Mouse (Mus musculus): ENCODE data around the gene Slc39a11. TPM values are rescaled to one million over a fixed set of nuclear protein-coding genes. Genes with fewer than 3 reads are reported as not detected.

Slc39a11 gene
- total and polyA plus RNA-seq, 3 experiments: 43.2 to 54.4 (median 51.0) TPM

GRCm38 (mm10) chr11:113539079-113539478 lies 110.8 kb downstream of the Slc39a11 start:
- no peaks in the 10 kb centered on the region for H3K79me2 ChIP-seq (replicated peaks; ENCODE audit: control insufficient read depth, extremely low read depth, insufficient read depth, poor library complexity, severe bottlenecking)
- no peaks in the 10 kb centered on the region for H3K27me3 ChIP-seq (replicated peaks)
- no peak for DNase-seq (ENCODE audit: extremely low read depth)
- no peak overlapping the region for H3K4me2 ChIP-seq (ENCODE audit: insufficient read depth, low read depth, poor library complexity, severe bottlenecking)
- dilution Hi-C loops (cut with MboI; ENCODE audit: extremely low pct_ligation_motif_present, extremely low pct_unique_long_range_greater_than_20kb, low sequenced_read_pairs) (no loop called here), in situ Hi-C loops (cut with MboI; ENCODE audit: low pct_ligation_motif_present, low pct_unique_long_range_greater_than_20kb, low sequenced_read_pairs) (no loop called here)
- H3K4me1 ChIP-seq (ENCODE audit: control insufficient read depth in 1 of 2, insufficient read depth in 2 of 2): peaks cover 3 to 32% of the 10 kb centered on the region in 2 experiments
- peaks cover 18% of the 10 kb centered on the region for H3K9me3 ChIP-seq (replicated peaks; ENCODE audit: low read length)
- H3K27ac ChIP-seq (ENCODE audit: insufficient read depth, low read depth): no peak overlapping the region
- no peak overlapping the region for H3K4me3 ChIP-seq (replicated peaks in 1 of 3; ENCODE audit: low read depth in 2 of 3, low read length in 2 of 3, poor library complexity in 1 of 3)
- H3K36me3 ChIP-seq (replicated peaks in 1 of 2; ENCODE audit: control insufficient read depth in 1 of 2, insufficient read depth in 1 of 2, low read length in 1 of 2): peaks cover 6 to 79% of the 10 kb centered on the region in 2 experiments
- TF ChIP-seq MAX (IDR thresholded peaks at IDR 0.05; ENCODE audit: low read length) (no peak), BHLHE40 (IDR thresholded peaks at IDR 0.05; ENCODE audit: low read depth, low read length) (no peak), RCOR1 (conservative IDR thresholded peaks at IDR 0.05; ENCODE audit: low read depth, low read length) (no peak), MAZ (IDR thresholded peaks at IDR 0.05; ENCODE audit: low read depth, low read length) (no peak), HCFC1 (IDR thresholded peaks at IDR 0.05; ENCODE audit: low read depth, low read length) (no peak), SMC3 (IDR thresholded peaks at IDR 0.05; ENCODE audit: low read depth, low read length) (no peak), ZMIZ1 (IDR thresholded peaks at IDR 0.05; ENCODE audit: low read depth, low read length) (no peak), MEF2A (IDR thresholded peaks at IDR 0.05; ENCODE audit: borderline replicate concordance, low read depth, low read length) (no peak), JUND (conservative IDR thresholded peaks at IDR 0.05; ENCODE audit: low read depth, low read length) (no peak), GABPA (IDR thresholded peaks at IDR 0.05; ENCODE audit: insufficient replicate concordance, low read depth, low read length) (no peak), TBP (conservative IDR thresholded peaks at IDR 0.05; ENCODE audit: low read depth, low read length) (no peak), CHD2 (IDR thresholded peaks at IDR 0.05; ENCODE audit: low read length) (no peak), POLR2A (IDR thresholded peaks at IDR 0.05; ENCODE audit: low read depth, low read length) (no peak), SIN3A (IDR thresholded peaks at IDR 0.05; ENCODE audit: low read length) (no peak)
- no peak overlapping the region for H3K9ac ChIP-seq (ENCODE audit: insufficient read depth, low read depth)

- H3K79me2 ChIP-seq (replicated peaks; ENCODE audit: control insufficient read depth, extremely low read depth, insufficient read depth, poor library complexity, severe bottlenecking): no peaks in the 10 kb centered on the region
- H3K9ac ChIP-seq (ENCODE audit: insufficient read depth, low read depth): no peak overlapping the region
- H3K27ac ChIP-seq (ENCODE audit: insufficient read depth, low read depth): no peak overlapping the region
- no peak overlapping the region for H3K4me3 ChIP-seq (replicated peaks in 1 of 3; ENCODE audit: low read depth in 2 of 3, low read length in 2 of 3, poor library complexity in 1 of 3)
- in situ Hi-C loops (cut with MboI; ENCODE audit: low pct_ligation_motif_present, low pct_unique_long_range_greater_than_20kb, low sequenced_read_pairs) (no loop called here), dilution Hi-C loops (cut with MboI; ENCODE audit: extremely low pct_ligation_motif_present, extremely low pct_unique_long_range_greater_than_20kb, low sequenced_read_pairs) (no loop called here)
- H3K4me1 ChIP-seq (ENCODE audit: control insufficient read depth in 1 of 2, insufficient read depth in 2 of 2): peaks cover 0 to 26% of the 10 kb centered on the region in 2 experiments; a peak in 2 of 4 replicates
- H3K9me3 ChIP-seq (replicated peaks; ENCODE audit: low read length): peaks cover 18% of the 10 kb centered on the region
- peaks cover 0 to 80% of the 10 kb centered on the region in 2 experiments for H3K36me3 ChIP-seq (replicated peaks in 1 of 2; ENCODE audit: control insufficient read depth in 1 of 2, insufficient read depth in 1 of 2, low read length in 1 of 2)
- H3K4me2 ChIP-seq (ENCODE audit: insufficient read depth, low read depth, poor library complexity, severe bottlenecking): no peak overlapping the region
- no peak for DNase-seq (ENCODE audit: extremely low read depth)
- no peaks in the 10 kb centered on the region for H3K27me3 ChIP-seq (replicated peaks)
- TF ChIP-seq MEF2A (IDR thresholded peaks at IDR 0.05; ENCODE audit: borderline replicate concordance, low read depth, low read length) (no peak), NRF1 (IDR thresholded peaks at IDR 0.05; ENCODE audit: low read depth, low read length) (no peak), POLR2AphosphoS2 (IDR thresholded peaks at IDR 0.05; ENCODE audit: low read depth, low read length) (no peak)
Observed at GRCm38 (mm10) chr11:113538406-113538917, 111.4 kb downstream of the Slc39a11 start.

Measured in CH12.LX (cell line).